Mouse (Mus musculus) embryonic facial prominence, embryonic 12.5 days (tissue): ENCODE measurements around the gene Flna. TPM values are rescaled to one million over a fixed set of nuclear protein-coding genes. Genes with fewer than 3 reads are reported as not detected.
"Not testable (repeated sequence)": the region's sequence is repeated elsewhere in the genome, so short reads cannot be mapped to it uniquely, and the experiment has no call there.

Source experiments
- ATAC-seq: fragments of 200-750 bp; cut with Nextera tagmentation; 2 replicates; pipeline ENCODE4 v1.8.0; 2017; ENCODE audit not compliant: insufficient number of reproducible peaks, insufficient read depth, low FRiP score, low TSS enrichment
- H3K27ac ChIP-seq: fragments of 300-500 bp; sonication (generic); 2 replicates; pipeline ENCODE4 v1.5.1; 2016; ENCODE audit warnings: mild to moderate bottlenecking
- H3K27me3 ChIP-seq: fragments of 300-500 bp; sonication (generic); 2 replicates; pipeline ENCODE4 v1.6.1; 2016; ENCODE audit warnings: mild to moderate bottlenecking, moderate library complexity
- H3K36me3 ChIP-seq: fragments of 300-500 bp; sonication (generic); 2 replicates; pipeline ENCODE4 v1.6.1; 2016; ENCODE audit warnings: mild to moderate bottlenecking
- H3K4me1 ChIP-seq: fragments of 300-500 bp; sonication (generic); 2 replicates; pipeline ENCODE4 v1.6.1; 2016
- H3K4me2 ChIP-seq: fragments of 300-500 bp; sonication (generic); replicated peaks from 2 replicates; pipeline ENCODE4 v1.6.1; 2016; ENCODE audit warnings: mild to moderate bottlenecking, moderate library complexity
- H3K4me3 ChIP-seq: fragments of 300-500 bp; sonication (generic); 2 replicates; pipeline ENCODE4 v1.5.1; 2016; ENCODE audit warnings: mild to moderate bottlenecking
- H3K9ac ChIP-seq: fragments of 300-500 bp; sonication (generic); 2 replicates; pipeline ENCODE4 v1.6.1; 2016; ENCODE audit warnings: mild to moderate bottlenecking, moderate library complexity
- H3K9me3 ChIP-seq: fragments of 300-500 bp; sonication (generic); 2 replicates; pipeline ENCODE4 v1.6.1; 2016; ENCODE audit warnings: mild to moderate bottlenecking, moderate library complexity
- WGBS: fragments of 180-500 bp; shearing (Covaris S2); methylation state at CpG from one replicate; pipeline ENCODE4 v1.1.7; 2016; 5-methylcytosine and 5-hydroxymethylcytosine counted together
- polyA plus RNA-seq: library from polyadenylated mRNA; unstranded; fragments of >200 nt; fragmentation: Nextera tagmentation; extraction: Ambion mirVana; gene quantifications from 2 replicates; pipeline ENCODE4 v1.2.1, GENCODE M21; 2016

Flna gene
- polyA plus RNA-seq, 1 experiment from 2014 or later, result 360 TPM

DNA sequence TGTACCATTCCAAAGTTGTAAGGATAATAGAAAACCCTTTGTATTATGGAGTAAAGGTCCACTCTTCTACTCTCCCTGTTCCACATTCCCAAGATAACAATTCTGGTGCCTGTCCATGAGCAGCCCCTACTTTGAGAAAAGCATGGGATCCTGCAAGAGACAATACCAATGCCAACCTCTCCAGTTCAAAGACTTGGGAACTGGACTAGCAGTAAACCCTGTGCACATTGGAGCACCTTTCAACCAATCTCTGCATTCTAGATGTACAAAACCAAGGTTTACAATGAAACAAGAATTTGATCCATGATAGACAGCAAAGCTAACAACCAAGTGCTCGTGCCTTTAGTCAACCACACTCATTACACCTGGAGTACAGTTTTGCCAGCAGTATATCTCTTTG lies 4.5 kb downstream of the Flna start:
- no peak for ATAC-seq
- H3K27me3 ChIP-seq, result no peaks in the 10 kb centered on the region
- H3K4me1 ChIP-seq, result peaks cover 8% of the 10 kb centered on the region; the same call in 1 of the 2 replicates
- H3K36me3 ChIP-seq, result peaks cover 29% of the 10 kb centered on the region
- no peaks in the 10 kb centered on the region for H3K9me3 ChIP-seq
- H3K4me2 ChIP-seq, result peak overlapping the region; percentile 59
- peak overlapping the region; percentile 92 for H3K27ac ChIP-seq
- 27% methylated on average over 1 of the region's 1 CpGs for WGBS
- H3K4me3 ChIP-seq, result peak overlapping the region; percentile 57
- peak overlapping the region; percentile 80 for H3K9ac ChIP-seq

DNA sequence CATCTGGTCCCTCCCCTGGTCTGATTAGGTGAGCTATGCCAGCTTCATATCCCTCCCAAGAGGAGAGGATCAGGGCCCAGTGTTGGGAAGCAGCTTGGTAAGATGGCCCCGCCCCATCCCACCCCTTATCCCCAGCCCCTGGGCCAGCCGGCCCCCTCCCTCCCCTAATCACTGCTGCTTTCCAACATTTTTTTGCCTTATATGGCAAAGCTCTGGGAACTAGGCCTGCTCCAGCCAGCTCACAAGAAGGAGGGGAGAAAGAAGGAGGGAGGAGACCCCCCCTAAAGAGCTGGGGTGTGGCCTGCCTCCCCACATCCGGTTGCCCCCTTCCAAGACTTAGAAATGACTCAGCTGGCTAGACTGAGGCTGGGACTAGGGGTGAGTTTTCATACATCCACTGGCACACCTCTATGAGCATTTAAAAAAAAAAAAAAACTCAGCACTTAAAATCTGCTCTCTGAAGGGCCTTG lies 5.0 kb downstream of the Flna start:
- H3K27me3 ChIP-seq, result no peaks in the 10 kb centered on the region
- H3K4me1 ChIP-seq, result peaks cover 8% of the 10 kb centered on the region; the same call in 1 of the 2 replicates
- peak overlapping the region; percentile 59 for H3K4me2 ChIP-seq
- no peaks in the 10 kb centered on the region for H3K9me3 ChIP-seq
- ATAC-seq, result peak; percentile 78
- H3K27ac ChIP-seq, result peak overlapping the region; percentile 92
- H3K36me3 ChIP-seq, result peaks cover 33% of the 10 kb centered on the region
- peak overlapping the region; percentile 80; the same call in 1 of the 2 replicates for H3K9ac ChIP-seq
- 31% methylated on average over 3 of the region's 3 CpGs for WGBS
- H3K4me3 ChIP-seq, result peak overlapping the region; percentile 57

DNA sequence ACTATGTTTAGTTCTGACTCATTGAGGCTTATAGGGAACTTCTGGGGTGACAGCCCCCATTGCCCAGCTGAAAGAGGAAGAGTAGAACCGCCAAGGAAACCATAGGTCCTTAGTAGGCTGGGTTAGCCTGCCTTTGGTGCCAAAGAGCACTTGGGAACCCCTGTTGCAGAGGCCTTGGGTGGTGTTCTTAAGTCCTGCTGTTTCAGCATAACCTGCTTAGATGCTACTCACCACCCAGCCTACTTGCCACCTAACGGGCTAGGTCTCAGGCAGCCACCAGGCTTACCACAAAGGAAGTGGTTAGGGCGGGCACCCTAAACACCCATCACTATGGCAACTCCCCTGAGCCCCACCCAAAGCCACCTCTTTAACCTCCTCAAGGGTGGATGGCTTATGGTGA lies 5.8 kb downstream of the Flna start:
- no peak for ATAC-seq
- WGBS, result 47% methylated on average over 3 of the region's 3 CpGs
- peak overlapping the region; percentile 44; the same call in 1 of the 2 replicates for H3K9ac ChIP-seq
- peaks cover 8% of the 10 kb centered on the region; the same call in 1 of the 2 replicates for H3K4me1 ChIP-seq
- H3K9me3 ChIP-seq, result no peaks in the 10 kb centered on the region
- H3K27ac ChIP-seq, result no peak overlapping the region
- H3K4me2 ChIP-seq, result peak overlapping the region; percentile 59
- peak overlapping the region; percentile 57 for H3K4me3 ChIP-seq
- H3K36me3 ChIP-seq, result peaks cover 42% of the 10 kb centered on the region
- H3K27me3 ChIP-seq, result no peaks in the 10 kb centered on the region

GRCm38 (mm10) chrX:74243396-74243795 lies 6.2 kb downstream of the Flna start:
- peaks cover 44% of the 10 kb centered on the region for H3K36me3 ChIP-seq
- H3K9ac ChIP-seq, result peak overlapping the region; percentile 44; the same call in 1 of the 2 replicates
- H3K4me2 ChIP-seq, result peak overlapping the region; percentile 59
- WGBS, result 85% methylated on average over 2 of the region's 2 CpGs
- H3K27ac ChIP-seq, result no peak overlapping the region
- H3K4me3 ChIP-seq, result peak overlapping the region; percentile 57
- H3K4me1 ChIP-seq, result peaks cover 8% of the 10 kb centered on the region; the same call in 1 of the 2 replicates
- ATAC-seq, result no peak
- no peaks in the 10 kb centered on the region for H3K27me3 ChIP-seq
- no peaks in the 10 kb centered on the region for H3K9me3 ChIP-seq

GRCm38 (mm10) chrX:74240332-74240731 lies 9.3 kb downstream of the Flna start:
- H3K36me3 ChIP-seq, result peaks cover 69% of the 10 kb centered on the region
- ATAC-seq, result no peak

DNA sequence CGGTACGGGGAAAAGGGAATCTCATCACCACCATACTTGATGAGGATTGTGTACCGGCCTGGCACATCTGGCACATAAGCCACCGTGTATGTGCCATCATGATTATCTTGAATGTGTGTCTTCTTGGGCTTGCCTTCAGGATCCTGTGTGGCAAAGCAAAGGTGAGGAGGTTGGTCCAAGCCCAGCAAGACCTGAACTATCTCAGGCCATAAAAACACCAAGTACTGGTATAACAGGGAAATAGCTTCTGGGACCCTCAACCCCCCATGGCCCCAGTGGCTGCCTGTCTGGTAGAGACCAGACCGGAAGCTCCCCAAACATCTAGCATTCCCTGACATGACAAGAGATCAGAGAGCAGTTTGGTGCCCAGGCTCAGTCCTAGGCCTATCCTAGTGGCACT lies 16.4 kb downstream of the Flna start:
- Histone ChIP-seq H3K4me3 (no peak overlapping the region), H3K4me2 (no peak overlapping the region), H3K27ac (no peak overlapping the region), H3K9me3 (no peaks in the 10 kb centered on the region), H3K36me3 (peaks cover 93% of the 10 kb centered on the region), H3K27me3 (no peaks in the 10 kb centered on the region), H3K9ac (no peak overlapping the region), H3K4me1 (no peaks in the 10 kb centered on the region)
- ATAC-seq, result no peak
- whole genome bisulfite sequencing, result 91% methylated on average over 5 of the region's 5 CpGs

More at GRCm38 (mm10) chrX:74240332-74240731, 9.3 kb downstream of the Flna start:
- H3K4me2 ChIP-seq, result no peak overlapping the region
- H3K9ac ChIP-seq, result no peak overlapping the region
- H3K27me3 ChIP-seq, result no peaks in the 10 kb centered on the region
- no peak overlapping the region for H3K27ac ChIP-seq
- WGBS, result 95% methylated on average over 4 of the region's 4 CpGs
- H3K9me3 ChIP-seq, result no peaks in the 10 kb centered on the region
- no peak overlapping the region for H3K4me3 ChIP-seq
- H3K4me1 ChIP-seq, result peaks cover 8% of the 10 kb centered on the region; the same call in 1 of the 2 replicates

DNA sequence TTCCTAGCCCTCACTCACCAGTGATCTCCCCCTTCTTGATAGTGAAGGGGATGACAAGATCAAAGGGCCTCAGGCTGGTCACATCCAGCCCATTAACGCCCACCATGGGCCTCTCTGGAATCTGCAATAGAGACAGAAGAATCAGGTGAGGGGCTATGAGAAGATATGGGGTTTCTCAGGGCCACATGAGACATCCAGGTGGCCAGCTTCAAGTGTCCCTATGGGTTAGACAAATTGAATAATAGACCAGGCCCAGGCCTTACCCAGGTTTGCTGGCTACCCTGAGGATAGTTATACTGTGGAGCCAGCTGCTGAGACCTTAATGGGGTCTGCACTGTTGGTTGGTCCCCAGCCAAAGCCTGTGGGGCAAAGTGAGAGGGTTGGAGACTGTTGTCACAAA lies 19.6 kb downstream of the Flna start:
- H3K27ac ChIP-seq, result no peak overlapping the region
- no peaks in the 10 kb centered on the region for H3K4me1 ChIP-seq
- no peak overlapping the region for H3K4me3 ChIP-seq
- H3K9me3 ChIP-seq, result no peaks in the 10 kb centered on the region
- no peaks in the 10 kb centered on the region for H3K27me3 ChIP-seq
- H3K36me3 ChIP-seq, result peaks cover 94% of the 10 kb centered on the region
- ATAC-seq, result no peak
- no peak overlapping the region for H3K4me2 ChIP-seq
- no peak overlapping the region for H3K9ac ChIP-seq
- WGBS, result 71% methylated on average over 1 of the region's 1 CpGs

DNA sequence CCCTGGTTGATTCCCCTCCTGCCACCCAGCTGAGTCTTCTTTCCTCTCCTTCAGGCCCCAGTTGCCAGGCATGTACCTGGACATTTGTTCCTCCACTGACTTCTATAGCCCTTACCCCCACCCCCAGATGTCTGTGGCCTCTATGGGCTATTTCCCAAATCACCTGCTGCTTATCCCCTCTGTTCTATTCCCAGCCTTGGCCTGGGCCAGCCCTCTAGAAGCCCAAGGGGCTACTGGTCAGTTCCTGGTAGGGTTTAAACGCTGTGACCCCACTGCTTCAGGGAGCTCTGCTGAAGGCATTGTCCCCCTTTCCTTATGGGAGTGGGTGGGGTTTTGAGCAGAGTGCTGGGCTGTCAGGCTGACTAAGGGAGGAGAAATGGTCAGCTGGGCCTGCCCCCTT lies 29.5 kb downstream of the Flna start:
- H3K9ac ChIP-seq, H3K9me3 ChIP-seq, H3K4me1 ChIP-seq, H3K4me3 ChIP-seq, ATAC-seq, H3K27me3 ChIP-seq, H3K27ac ChIP-seq, H3K4me2 ChIP-seq: not testable (repeated sequence)
- peaks cover 18% of the 10 kb centered on the region for H3K36me3 ChIP-seq
- 50% methylated on average over 1 of the region's 1 CpGs for WGBS

DNA sequence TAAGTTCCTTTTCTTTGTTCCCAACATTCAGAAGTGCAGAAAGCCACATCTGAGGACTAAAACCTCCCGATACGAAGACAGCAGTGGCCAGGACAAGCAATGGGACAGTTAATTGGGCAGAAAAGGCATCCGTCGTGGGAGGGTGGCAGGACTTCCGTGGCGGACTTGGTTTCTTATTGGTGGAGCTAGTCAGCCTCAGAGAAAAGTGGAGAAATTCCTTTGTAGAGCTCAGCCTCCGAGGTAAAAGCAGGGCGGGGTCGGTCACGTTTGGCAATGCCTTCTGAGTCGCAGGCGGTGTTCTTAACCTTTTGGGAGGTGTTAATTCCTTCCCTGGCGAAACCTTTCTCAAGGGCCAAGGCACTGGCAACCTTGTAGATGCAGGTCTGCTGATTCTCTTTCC lies 30.2 kb downstream of the Flna start:
- 67% methylated on average over 13 of the region's 13 CpGs for WGBS
- Histone ChIP-seq H3K27ac (no peak overlapping the region), H3K36me3 (peaks cover 12% of the 10 kb centered on the region), H3K9me3 (no peaks in the 10 kb centered on the region), H3K27me3 (no peaks in the 10 kb centered on the region), H3K4me2 (no peak overlapping the region), H3K4me1 (no peaks in the 10 kb centered on the region), H3K9ac (no peak overlapping the region), H3K4me3 (no peak overlapping the region)
- no peak for ATAC-seq

- ATAC-seq, result no peak
- no peak overlapping the region for H3K4me3 ChIP-seq
- no peak overlapping the region for H3K9ac ChIP-seq
- H3K9me3 ChIP-seq, result no peaks in the 10 kb centered on the region
- 90% methylated on average over 4 of the region's 4 CpGs for WGBS
- H3K36me3 ChIP-seq, result peaks cover 4% of the 10 kb centered on the region; the same call in 1 of the 2 replicates
- H3K27me3 ChIP-seq, result no peaks in the 10 kb centered on the region
- no peak overlapping the region for H3K27ac ChIP-seq
- no peaks in the 10 kb centered on the region for H3K4me1 ChIP-seq
- no peak overlapping the region for H3K4me2 ChIP-seq
Observed at GRCm38 (mm10) chrX:74218496-74218895, 31.1 kb downstream of the Flna start.

GRCm38 (mm10) chrX:74203556-74203955 lies 46.1 kb downstream of the Flna start:
- Histone ChIP-seq H3K9ac (no peak overlapping the region), H3K27me3 (no peaks in the 10 kb centered on the region), H3K4me3 (no peak overlapping the region), H3K9me3 (no peaks in the 10 kb centered on the region), H3K27ac (no peak overlapping the region), H3K36me3 (no peaks in the 10 kb centered on the region), H3K4me1 (no peaks in the 10 kb centered on the region), H3K4me2 (no peak overlapping the region)
- 88% methylated on average over 2 of the region's 2 CpGs for WGBS
- ATAC-seq, result no peak

DNA sequence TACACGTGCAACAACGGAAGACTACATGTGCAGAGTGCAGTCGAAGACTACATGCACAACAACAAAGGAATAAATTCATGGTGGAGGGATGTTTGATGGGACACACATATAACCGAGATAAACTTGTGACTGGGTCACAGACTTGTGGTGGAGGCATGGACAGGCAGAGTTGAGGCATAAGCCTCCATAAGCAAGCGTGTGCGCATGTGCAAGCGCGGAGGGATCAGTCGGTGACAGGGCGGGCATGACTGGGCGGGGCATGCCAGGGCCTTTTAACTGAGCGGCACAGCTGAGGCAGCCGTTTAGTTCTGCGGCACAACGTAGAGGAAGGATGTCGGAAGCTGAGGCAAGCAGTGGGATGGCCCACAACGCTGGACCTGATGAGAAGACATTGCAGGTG lies 72.7 kb downstream of the Flna start, which contains the start of gene Tktl1:
Gene Tktl1, plus strand, starts transcription at position 301 of the 400 bp plus-strand sequence.
- Histone ChIP-seq H3K4me3 (no peak within 1 kb of the TSS), H3K4me2 (no peak within 1 kb of the TSS), H3K9ac (no peak within 1 kb of the TSS), H3K27me3 (no peaks in the 10 kb centered on the region), H3K9me3 (no peaks in the 10 kb centered on the region), H3K36me3 (no peaks in the 10 kb centered on the region), H3K27ac (no peak within 1 kb of the TSS), H3K4me1 (no peaks in the 10 kb centered on the region)
- ATAC-seq, result no peak
- WGBS, result 91% methylated on average over 17 of the region's 17 CpGs
